Mouse (Mus musculus): ENCODE data around the gene Mrtfb. TPM values are rescaled to one million over a fixed set of nuclear protein-coding genes. Genes with fewer than 3 reads are reported as not detected.

The Mrtfb gene
- polyA plus RNA-seq, 1 experiment from 2014 or later: 28.9 TPM

DNA sequence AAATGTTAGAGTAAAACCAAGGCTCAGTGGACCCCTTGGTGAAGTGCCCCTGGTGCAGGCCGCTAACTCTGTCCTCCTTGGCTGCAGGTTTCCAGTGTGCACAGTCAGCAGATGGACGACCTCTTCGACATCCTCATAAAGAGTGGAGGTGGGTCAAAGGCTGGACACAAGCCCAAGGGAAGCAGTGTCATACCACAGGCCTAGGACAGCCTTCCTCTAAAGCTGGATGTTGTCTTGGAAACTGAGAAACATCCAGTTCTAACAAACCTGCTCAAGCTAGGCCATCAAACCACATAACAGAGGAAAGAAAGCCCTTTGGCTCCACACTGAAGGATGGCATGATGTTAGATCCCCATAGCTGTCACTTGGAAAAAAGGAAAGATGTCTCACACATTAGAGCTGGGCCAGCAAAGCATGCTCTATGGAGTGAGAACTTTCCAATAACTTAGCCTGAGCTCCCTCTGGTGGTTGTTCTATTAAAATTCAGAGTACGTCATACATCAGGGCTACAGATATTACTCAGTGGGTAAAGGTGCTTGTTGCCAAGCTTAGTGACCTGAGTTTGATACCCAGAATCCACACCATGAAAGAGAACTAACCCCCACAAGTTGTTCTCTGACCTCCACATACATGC, 153.4 kb downstream of the Mrtfb start:
- no peaks in the 10 kb centered on the region for H3K27me3 ChIP-seq
- H3K4me2 ChIP-seq: no peak overlapping the region
- no peaks in the 10 kb centered on the region for H3K9me3 ChIP-seq
- H3K4me3 ChIP-seq: no peak overlapping the region
- 75% methylated on average over 4 of the region's 4 CpGs for WGBS
- H3K36me3 ChIP-seq: peaks cover 90% of the 10 kb centered on the region
- no peak overlapping the region for H3K27ac ChIP-seq
- H3K4me1 ChIP-seq: no peaks in the 10 kb centered on the region
- H3K9ac ChIP-seq: no peak overlapping the region
- no peak for ATAC-seq (ENCODE audit: insufficient number of reproducible peaks, insufficient read depth, low FRiP score, low TSS enrichment, low read depth)

DNA sequence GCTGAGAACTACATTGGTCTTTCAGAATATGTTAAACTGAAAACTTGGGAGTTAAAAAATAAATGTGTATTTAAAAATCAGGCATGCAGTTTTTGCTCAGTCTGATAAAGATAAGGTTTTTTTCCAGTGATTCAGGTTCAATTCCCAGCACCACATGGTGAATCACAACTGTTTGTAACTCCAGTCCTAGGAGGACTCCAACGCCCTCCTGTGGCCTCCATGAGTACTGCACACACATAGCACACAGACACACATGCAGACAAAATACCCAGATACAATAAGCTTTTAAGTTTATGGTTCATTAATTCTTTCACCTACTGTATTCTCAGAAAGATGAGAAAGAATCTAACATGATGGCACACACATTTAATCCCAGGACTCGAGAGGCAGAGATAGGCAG, 154.5 kb downstream of the Mrtfb start:
- no peak overlapping the region for H3K9ac ChIP-seq
- no peak overlapping the region for H3K4me2 ChIP-seq
- no peaks in the 10 kb centered on the region for H3K4me1 ChIP-seq
- ATAC-seq (ENCODE audit: insufficient number of reproducible peaks, insufficient read depth, low FRiP score, low TSS enrichment, low read depth): no peak
- no peak overlapping the region for H3K27ac ChIP-seq
- no peaks in the 10 kb centered on the region for H3K9me3 ChIP-seq
- no peaks in the 10 kb centered on the region for H3K27me3 ChIP-seq
- H3K4me3 ChIP-seq: no peak overlapping the region
- WGBS: 84% methylated on average over 2 of the region's 2 CpGs
- H3K36me3 ChIP-seq: peaks cover 85% of the 10 kb centered on the region

DNA sequence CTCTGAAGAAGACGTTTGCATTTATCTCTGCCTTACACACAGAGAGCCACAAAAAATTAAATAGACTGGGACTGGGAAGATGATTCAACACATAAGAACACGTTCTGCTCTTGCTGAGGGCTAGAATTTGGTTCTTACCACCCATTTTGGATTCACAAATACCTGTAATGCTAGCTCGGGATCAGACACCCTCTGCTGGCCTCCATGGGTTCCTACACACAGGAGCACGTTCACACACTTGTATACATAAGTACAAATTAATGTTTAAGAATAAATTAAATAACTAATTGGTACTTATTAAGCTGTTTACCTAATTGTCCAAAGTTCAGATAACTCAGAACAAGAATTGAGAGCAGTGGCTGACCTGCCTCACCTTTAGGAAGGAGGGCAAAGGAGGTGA, 155.2 kb downstream of the Mrtfb start:
- H3K4me2 ChIP-seq: no peak overlapping the region
- H3K27me3 ChIP-seq: no peaks in the 10 kb centered on the region
- no peaks in the 10 kb centered on the region for H3K4me1 ChIP-seq
- no peak overlapping the region for H3K27ac ChIP-seq
- H3K9ac ChIP-seq: no peak overlapping the region
- WGBS: 93% methylated on average over 4 of the region's 4 CpGs
- no peaks in the 10 kb centered on the region for H3K9me3 ChIP-seq
- H3K36me3 ChIP-seq: peaks cover 79% of the 10 kb centered on the region
- no peak for ATAC-seq (ENCODE audit: insufficient number of reproducible peaks, insufficient read depth, low FRiP score, low TSS enrichment, low read depth)
- H3K4me3 ChIP-seq: no peak overlapping the region

DNA sequence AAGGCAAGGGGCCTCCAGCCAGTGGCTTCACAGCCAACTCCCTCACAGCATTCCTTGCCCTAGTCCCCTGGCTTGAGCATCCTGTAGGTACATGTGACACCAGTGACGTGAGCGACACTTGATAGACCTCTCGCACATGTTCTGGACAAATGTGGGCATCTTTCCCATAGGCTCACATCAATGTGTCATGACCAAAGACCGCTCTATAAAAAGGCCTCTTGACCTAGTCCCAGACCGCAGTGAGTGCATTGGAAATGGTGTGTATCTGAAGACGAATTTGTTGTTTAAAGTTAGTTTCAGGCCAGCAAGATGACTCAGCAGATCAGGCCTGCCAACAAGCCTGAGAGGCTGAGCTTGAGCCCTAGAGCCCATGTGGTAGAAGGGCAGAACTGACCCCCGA, 158.3 kb downstream of the Mrtfb start:
- ATAC-seq (ENCODE audit: insufficient number of reproducible peaks, insufficient read depth, low FRiP score, low TSS enrichment, low read depth): no peak
- Histone ChIP-seq H3K4me3 (no peak overlapping the region), H3K4me2 (no peak overlapping the region), H3K27ac (no peak overlapping the region), H3K9ac (no peak overlapping the region), H3K36me3 (peaks cover 59% of the 10 kb centered on the region), H3K9me3 (no peaks in the 10 kb centered on the region), H3K27me3 (no peaks in the 10 kb centered on the region), H3K4me1 (no peaks in the 10 kb centered on the region)
- WGBS: 93% methylated on average over 7 of the region's 7 CpGs

DNA sequence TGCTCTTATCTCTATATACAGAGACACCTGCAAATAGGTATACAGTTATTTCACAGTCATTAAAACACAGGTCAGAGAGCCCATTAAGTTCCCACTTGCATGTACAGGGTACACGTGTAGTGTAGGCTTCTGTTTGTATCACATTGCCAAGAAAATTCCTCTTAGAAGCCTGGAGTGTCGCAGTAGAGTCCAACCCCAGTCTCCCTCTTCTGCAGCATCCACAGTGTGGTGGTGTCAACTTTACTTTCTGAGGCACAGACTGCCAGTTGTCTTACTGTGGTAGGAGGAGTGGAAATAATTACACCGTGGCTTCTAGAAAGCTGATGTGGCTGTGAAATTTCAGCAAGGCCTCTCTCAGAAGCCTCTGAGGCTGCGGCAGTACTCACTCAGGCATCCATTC, 158.7 kb downstream of the Mrtfb start:
- 66% methylated on average over 4 of the region's 4 CpGs for WGBS
- ATAC-seq (ENCODE audit: insufficient number of reproducible peaks, insufficient read depth, low FRiP score, low TSS enrichment, low read depth): no peak
- Histone ChIP-seq H3K27ac (no peak overlapping the region), H3K9ac (no peak overlapping the region), H3K4me1 (no peaks in the 10 kb centered on the region), H3K27me3 (no peaks in the 10 kb centered on the region), H3K36me3 (peaks cover 55% of the 10 kb centered on the region), H3K4me3 (no peak overlapping the region), H3K9me3 (no peaks in the 10 kb centered on the region), H3K4me2 (no peak overlapping the region)

DNA sequence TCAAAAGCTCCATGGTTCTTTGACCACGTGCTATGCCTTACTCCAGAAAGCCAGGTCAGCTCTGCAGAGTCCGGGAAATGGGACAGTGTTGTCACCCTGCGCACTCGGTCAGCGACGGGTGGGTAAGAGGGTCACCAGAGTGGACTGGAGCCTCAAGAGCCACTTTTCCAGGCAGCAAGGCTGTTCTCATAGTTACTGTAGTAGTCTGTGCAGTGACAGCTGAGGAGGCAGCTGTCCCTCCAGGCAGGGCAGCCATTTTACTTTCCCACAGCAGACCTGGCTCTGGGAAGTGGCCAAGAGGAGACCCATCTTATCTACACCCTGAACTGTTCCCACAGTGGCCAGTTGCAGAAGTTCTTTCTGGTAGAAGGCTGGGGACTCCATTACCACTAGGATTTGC, 159.2 kb downstream of the Mrtfb start:
- Histone ChIP-seq H3K9me3 (no peaks in the 10 kb centered on the region), H3K27me3 (no peaks in the 10 kb centered on the region), H3K4me3 (no peak overlapping the region), H3K27ac (no peak overlapping the region), H3K36me3 (peaks cover 50% of the 10 kb centered on the region), H3K4me1 (no peaks in the 10 kb centered on the region), H3K4me2 (no peak overlapping the region), H3K9ac (no peak overlapping the region)
- WGBS: 94% methylated on average over 6 of the region's 6 CpGs
- no peak for ATAC-seq (ENCODE audit: insufficient number of reproducible peaks, insufficient read depth, low FRiP score, low TSS enrichment, low read depth)

DNA sequence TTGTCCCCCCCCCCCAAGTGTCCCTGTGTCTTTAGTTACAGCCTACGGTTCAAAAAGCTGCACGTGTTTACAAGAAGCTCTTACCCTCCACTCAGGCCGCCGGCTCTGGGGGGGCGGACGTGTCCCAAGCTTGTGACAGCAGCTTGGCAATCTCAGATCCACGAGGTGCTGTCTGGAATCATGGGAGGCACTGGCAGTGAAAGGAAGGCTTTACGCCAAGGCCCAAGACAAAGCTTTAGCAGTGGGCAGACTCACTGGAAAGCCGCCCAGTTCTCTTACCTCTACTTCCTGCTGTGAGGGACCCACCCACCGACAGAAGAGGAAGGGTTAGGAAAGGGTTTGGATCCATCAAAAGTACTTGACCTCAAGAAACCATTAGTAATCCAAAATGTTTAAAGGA, 160.2 kb downstream of the Mrtfb start:
- H3K4me3 ChIP-seq: no peak overlapping the region
- peaks cover 40% of the 10 kb centered on the region for H3K36me3 ChIP-seq
- H3K27ac ChIP-seq: no peak overlapping the region
- no peaks in the 10 kb centered on the region for H3K27me3 ChIP-seq
- no peaks in the 10 kb centered on the region for H3K4me1 ChIP-seq
- H3K9ac ChIP-seq: no peak overlapping the region
- H3K9me3 ChIP-seq: no peaks in the 10 kb centered on the region
- WGBS: 80% methylated on average over 10 of the region's 10 CpGs
- H3K4me2 ChIP-seq: no peak overlapping the region
- ATAC-seq (ENCODE audit: insufficient number of reproducible peaks, insufficient read depth, low FRiP score, low TSS enrichment, low read depth): no peak

DNA sequence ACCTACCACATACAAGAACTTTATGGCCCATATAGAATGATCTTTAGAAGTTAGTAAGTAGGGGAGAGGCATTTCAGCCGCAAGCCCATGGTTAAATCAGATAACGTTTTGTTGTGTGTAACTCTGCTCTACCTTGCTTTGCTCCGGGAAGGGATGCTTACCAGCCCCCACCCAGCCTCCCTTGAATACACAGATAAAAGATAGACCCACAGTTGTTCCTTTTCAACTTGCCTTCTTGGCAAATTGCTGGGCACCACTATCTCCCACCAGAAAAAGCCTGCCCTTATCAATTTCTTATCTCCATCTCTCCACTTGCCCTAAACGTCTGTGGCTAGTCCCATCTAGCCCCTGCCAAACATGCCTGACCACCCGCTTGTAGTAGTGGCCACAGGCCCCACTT, 161.6 kb downstream of the Mrtfb start:
- Histone ChIP-seq H3K4me1 (no peaks in the 10 kb centered on the region), H3K9ac (no peak overlapping the region), H3K27me3 (no peaks in the 10 kb centered on the region), H3K9me3 (no peaks in the 10 kb centered on the region), H3K4me2 (no peak overlapping the region), H3K4me3 (no peak overlapping the region), H3K36me3 (peaks cover 26% of the 10 kb centered on the region), H3K27ac (no peak overlapping the region)
- WGBS: 79% methylated on average over 5 of the region's 5 CpGs
- no peak for ATAC-seq (ENCODE audit: insufficient number of reproducible peaks, insufficient read depth, low FRiP score, low TSS enrichment, low read depth)

DNA sequence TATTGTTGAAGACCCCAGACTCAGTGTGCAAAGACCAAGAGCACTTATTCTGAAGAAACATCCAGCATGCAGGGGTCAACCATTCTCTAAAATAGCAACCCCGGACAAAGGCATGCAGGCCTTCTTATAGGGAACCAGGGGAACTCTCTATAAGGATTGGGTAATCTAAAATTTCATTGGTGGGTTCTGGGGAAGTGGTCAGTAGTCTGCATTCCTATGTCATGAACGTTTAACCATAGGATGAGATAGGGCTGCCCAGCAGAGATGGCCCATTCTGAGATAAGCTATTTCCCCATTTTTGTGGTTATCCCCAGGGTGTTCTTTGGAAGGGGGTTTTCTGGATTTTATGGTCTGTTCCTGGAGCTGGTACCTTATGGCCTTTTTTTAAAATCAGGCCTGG, 163.5 kb downstream of the Mrtfb start:
- Histone ChIP-seq H3K4me1 (no peaks in the 10 kb centered on the region), H3K9ac (no peak overlapping the region), H3K36me3 (peaks cover 11% of the 10 kb centered on the region; the same call in 1 of the 2 replicates), H3K4me3 (no peak overlapping the region), H3K27me3 (no peaks in the 10 kb centered on the region), H3K9me3 (no peaks in the 10 kb centered on the region), H3K27ac (no peak overlapping the region), H3K4me2 (no peak overlapping the region)
- 77% methylated on average over 2 of the region's 2 CpGs for WGBS
- no peak for ATAC-seq (ENCODE audit: insufficient number of reproducible peaks, insufficient read depth, low FRiP score, low TSS enrichment, low read depth)

DNA sequence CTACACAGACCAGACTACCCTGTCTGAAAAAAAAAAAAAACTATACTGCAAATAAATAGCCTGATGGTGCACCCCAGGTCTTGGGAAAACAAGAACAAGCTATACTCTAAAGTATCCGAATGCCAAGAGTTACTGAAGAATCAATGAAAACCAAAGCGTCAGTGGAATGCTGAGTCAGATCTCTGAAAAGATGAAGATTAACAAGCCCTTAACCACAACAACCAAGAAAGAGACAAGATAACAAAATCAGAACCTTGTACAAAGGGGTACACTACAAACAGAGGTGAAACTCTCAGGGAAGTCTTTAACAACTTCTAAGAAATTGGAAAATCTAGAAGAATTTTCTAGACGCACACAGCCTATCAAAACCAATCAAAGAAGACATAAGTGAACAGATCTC, 166.2 kb downstream of the Mrtfb start:
- no peak overlapping the region for H3K4me2 ChIP-seq
- H3K4me3 ChIP-seq: no peak overlapping the region
- 82% methylated on average over 3 of the region's 3 CpGs for WGBS
- no peak for ATAC-seq (ENCODE audit: insufficient number of reproducible peaks, insufficient read depth, low FRiP score, low TSS enrichment, low read depth)
- H3K27me3 ChIP-seq: no peaks in the 10 kb centered on the region
- H3K9me3 ChIP-seq: no peaks in the 10 kb centered on the region
- no peak overlapping the region for H3K27ac ChIP-seq
- peaks cover 3% of the 10 kb centered on the region; the same call in 1 of the 2 replicates for H3K36me3 ChIP-seq
- no peaks in the 10 kb centered on the region for H3K4me1 ChIP-seq
- no peak overlapping the region for H3K9ac ChIP-seq

DNA sequence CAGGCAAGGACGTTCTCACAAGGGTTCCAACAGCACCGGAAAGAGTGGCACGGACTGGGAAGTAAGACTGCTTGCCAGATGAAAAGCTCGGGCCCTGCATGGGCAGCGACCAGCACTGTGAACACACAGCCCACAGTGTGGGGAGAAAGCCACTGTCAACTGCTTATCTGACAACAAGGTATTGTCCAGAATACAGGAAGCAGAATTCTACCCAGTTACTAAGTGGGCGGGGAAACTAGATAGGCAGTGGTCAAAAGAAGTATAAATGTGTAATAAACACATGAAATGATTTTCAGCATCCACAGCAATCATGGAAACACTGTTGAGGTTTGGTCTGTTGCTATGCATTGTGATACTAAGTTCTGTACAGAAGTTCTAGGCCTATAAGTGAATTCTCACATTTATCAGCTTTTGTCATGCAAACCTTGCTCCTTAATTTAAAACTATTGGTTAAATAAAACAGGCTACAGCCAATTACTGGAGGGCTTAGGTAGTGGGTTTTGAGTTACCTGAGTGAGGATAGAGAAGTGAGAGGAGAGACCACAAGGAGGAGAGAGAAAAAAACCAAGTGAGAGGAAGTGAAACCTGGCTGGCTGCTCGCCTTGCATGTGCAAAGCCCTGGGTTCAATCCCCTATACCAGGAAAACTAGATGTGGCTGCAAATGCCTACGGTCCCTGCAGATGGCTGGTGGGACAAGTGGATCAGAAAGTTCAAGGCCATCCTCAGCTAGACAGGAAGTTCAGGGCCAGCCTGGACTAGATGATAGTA, 167.5 kb downstream of the Mrtfb start:
- H3K27me3 ChIP-seq: no peaks in the 10 kb centered on the region
- ATAC-seq (ENCODE audit: insufficient number of reproducible peaks, insufficient read depth, low FRiP score, low TSS enrichment, low read depth): no peak
- H3K9me3 ChIP-seq: no peaks in the 10 kb centered on the region
- H3K4me3 ChIP-seq: no peak overlapping the region
- no peaks in the 10 kb centered on the region for H3K36me3 ChIP-seq
- H3K4me2 ChIP-seq: no peak overlapping the region
- whole genome bisulfite sequencing: 80% methylated on average over 8 of the region's 8 CpGs
- H3K9ac ChIP-seq: no peak overlapping the region
- H3K27ac ChIP-seq: no peak overlapping the region
- 0 out of 2 replicates have a peak, but pooled peaks cover 5% of the 10 kb centered on the region for H3K4me1 ChIP-seq

DNA sequence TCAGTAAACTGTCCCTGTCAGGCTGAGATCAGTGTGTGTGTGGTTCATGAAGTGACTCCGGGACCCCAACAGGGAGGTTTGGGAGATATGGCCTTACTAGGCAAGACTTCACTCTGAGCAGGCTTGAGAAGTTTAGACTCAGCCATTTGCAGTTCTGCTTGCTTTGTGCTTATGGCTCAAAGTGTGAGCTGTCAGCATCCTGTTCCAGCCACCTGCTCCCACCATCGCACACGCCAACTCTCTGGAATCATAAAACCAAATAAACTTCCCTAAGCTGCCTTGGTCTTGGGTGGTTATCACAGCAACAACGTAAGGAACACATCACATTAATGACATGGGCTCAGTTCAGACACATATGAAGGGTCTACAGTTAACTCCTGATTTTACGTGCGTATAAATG, 169.5 kb downstream of the Mrtfb start:
- no peak for ATAC-seq (ENCODE audit: insufficient number of reproducible peaks, insufficient read depth, low FRiP score, low TSS enrichment, low read depth)
- Histone ChIP-seq H3K4me1 (0 out of 2 replicates have a peak, but pooled peaks cover 5% of the 10 kb centered on the region), H3K4me3 (no peak overlapping the region), H3K9ac (no peak overlapping the region), H3K4me2 (no peak overlapping the region), H3K36me3 (no peaks in the 10 kb centered on the region), H3K9me3 (no peaks in the 10 kb centered on the region), H3K27me3 (0 out of 2 replicates have a peak, but pooled peaks cover 3% of the 10 kb centered on the region), H3K27ac (no peak overlapping the region)
- WGBS: 91% methylated on average over 6 of the region's 6 CpGs

All from embryonic facial prominence, embryonic 13.5 days (tissue).